Mouse (Mus musculus) heart, postnatal 4 days (tissue): ENCODE measurements around the gene Stra8. TPM values are rescaled to one million over a fixed set of nuclear protein-coding genes. Genes with fewer than 3 reads are reported as not detected.
A peak's percentile ranks its signal among the peaks of the same experiment; 100 is the strongest.

Source experiments
- DNase-seq: peaks from one replicate; pipeline ENCODE4 v3.0.0; 2021
- total RNA-seq, 2 experiments: library from RNA; stranded (reverse); gene quantifications; 2 replicates each; pipeline ENCODE4 v1.2.3; 2021

Gene Stra8
- total RNA-seq, 2 experiments from 2014 or later = not detected

GRCm38 (mm10) chr6:34942446-34942845 lies 22.5 kb downstream of the Stra8 start:
- no peak for DNase-seq

DNA sequence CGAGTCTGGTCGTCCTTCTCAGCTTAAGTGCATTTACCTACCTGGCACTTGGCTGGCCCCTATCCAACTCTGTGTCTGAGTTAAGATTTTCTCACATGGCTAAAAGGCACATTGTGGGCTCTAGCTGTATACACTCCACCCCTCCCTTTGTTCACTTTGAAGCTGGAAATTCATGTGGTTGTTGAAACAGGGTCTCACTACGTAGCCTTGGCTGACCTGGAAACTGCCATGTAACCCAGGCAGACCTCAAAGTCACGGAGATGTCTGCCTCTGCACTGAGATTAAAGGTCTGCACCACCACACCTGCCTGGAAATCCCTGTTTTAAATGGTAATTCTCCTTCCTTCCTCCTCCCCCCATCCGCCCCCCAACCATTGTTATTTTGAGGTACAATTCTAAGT lies 23.5 kb downstream of the Stra8 start:
- DNase-seq = no peak

- no peak for DNase-seq
These were observed 26.6 kb downstream of the Stra8 start for GRCm38 (mm10) chr6:34946486-34947079.

DNA sequence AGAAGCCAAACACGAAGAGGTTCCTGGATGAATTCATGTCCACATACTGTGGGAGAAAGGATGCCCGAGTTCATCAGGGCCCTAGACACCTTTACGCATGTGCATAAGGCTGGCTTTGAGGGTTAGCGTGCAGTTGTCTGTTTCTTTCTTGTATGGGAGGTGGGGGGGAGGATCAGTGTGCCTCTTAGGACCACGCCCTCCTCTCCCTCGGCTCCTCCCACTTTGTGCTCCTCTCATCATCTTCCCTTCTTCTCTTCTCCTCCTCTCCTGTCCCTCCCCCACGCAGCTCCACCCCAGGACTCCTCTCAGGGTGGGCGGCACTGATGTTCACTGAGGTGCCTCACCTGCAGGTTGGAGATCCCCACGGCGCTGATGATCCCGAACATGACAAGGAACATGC lies 28.5 kb downstream of the Stra8 start:
- DNase-seq = no peak

- DNase-seq = no peak
These were observed 31.6 kb downstream of the Stra8 start for GRCm38 (mm10) chr6:34951518-34951917.

GRCm38 (mm10) chr6:34951956-34952667 lies 32.1 kb downstream of the Stra8 start:
- no peak for DNase-seq

- peak; percentile 18 for DNase-seq
These were observed 35.2 kb downstream of the Stra8 start for GRCm38 (mm10) chr6:34954926-34955861.

- no peak for DNase-seq
These were observed 35.9 kb downstream of the Stra8 start for GRCm38 (mm10) chr6:34955862-34956241.

DNA sequence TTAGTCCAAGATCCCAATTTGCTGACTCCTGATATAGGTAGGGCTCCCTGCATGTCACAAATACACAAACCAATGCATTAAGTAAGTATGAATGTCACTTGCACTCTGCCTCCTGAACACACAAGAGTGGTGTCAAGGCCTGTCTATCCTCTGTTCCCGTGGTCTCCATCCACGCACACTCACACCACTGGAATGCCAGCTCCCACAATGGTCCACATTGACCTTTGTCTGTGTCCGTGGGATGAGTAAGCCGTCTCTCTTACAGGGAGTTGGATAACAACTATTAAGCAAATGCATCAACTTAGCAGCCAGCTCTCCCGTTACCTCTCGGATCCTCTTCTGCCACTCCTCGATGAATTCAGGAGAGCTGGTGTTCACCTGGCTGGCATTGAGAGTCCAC lies 39.2 kb downstream of the Stra8 start:
- no peak for DNase-seq

GRCm38 (mm10) chr6:34964550-34964949 lies 44.6 kb downstream of the Stra8 start:
- no peak for DNase-seq

- no peak for DNase-seq
These were observed 46.0 kb downstream of the Stra8 start for GRCm38 (mm10) chr6:34965819-34966539.

DNA sequence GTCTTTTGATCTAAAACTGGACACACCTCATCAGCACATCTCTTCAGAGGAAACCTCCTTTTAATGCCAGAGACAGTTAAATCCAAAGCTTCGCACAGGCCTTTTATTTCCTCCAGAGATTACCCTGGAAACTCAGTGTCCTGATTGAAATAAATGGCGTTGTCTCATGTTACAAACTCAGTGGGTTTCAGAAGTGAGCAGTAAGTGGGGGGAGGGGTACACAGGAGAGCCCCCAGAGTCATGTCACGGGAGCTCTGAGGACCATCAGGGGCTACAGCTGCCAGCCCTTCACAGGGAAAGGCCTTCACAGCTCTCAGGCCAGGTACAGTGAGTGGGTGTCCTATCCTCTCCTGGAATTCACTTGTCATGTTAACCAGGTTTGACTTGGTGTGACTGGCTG lies 51.2 kb downstream of the Stra8 start:
- DNase-seq = no peak

DNA sequence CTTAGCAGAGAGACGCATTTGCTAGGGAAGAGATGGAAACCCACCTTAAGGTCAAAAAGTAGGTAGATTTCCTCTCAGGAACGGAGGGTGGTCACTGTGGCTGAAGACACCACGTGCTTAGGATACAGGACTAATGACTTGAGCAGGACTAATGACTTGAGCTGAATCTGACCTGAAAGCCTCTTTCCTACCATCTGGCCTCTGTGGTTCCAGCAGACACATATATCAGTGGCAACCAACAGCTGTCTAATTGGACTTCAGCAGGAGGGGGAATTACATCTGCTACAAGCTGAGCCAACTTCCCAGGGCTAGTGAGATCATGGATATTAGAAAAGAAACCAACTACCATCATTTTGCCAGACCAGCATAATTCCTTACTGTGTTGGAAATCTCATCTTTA lies 59.3 kb downstream of the Stra8 start:
- no peak for DNase-seq

DNA sequence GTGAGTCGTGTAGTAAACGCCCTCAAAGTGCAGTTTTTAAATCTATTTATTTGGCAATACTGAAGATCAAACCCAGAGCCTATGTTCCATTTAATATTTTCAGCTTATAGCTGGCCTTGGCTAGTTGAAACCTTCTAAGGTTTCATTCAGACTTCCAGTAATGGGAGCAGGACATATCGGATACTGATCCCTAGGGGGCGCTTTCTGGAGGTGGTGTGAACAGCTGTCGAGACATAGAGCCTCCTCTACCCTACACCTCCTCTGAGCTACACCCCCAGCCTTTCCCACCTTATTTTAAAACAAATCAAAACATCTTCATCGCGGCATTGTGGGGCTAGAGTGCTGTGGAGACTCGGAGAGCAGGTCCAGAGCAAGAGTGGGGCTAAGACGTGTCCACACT lies 60.7 kb downstream of the Stra8 start:
- DNase-seq = no peak

DNA sequence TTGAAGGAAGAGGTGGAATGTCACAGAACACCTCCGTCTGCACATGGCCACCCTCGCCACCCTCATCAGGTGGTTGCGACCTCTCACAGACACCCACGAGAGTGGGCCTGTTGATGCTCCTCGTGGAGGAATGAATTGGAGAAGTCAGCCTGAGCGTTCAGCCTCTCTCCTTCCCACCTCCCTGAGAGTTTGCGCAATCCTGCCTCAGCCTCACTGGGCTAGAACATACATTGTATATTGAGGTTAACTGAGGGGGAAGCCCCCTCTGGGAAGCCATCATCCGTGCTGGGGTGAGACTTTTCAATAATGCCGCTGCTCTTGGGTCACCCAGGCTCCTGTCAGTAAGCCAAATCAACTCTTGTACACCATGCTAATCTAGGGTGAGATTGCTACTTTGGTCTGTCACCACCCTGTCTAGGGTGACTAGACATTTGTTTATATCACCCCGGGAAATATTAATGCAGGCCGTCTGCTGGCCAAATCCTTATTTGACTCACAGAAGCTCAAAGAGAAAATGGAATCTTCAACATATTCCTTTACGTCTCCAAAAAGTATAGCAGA lies 67.2 kb downstream of the Stra8 start:
- no peak for DNase-seq

- no peak for DNase-seq
These were observed 68.3 kb downstream of the Stra8 start, which contains the start of gene Slc23a4 for GRCm38 (mm10) chr6:34988081-34988761. Gene Slc23a4, minus strand, starts transcription at chr6:34988404.

Other genes starting within 250 kb of the Stra8 start
- 1 to 10 TPM; 6.9 to 7.5 TPM for gene Agbl3, start 139.7 kb upstream of the Stra8 start, total RNA-seq
- 10 to 100 TPM in 1 of 2 experiments, 1 to 10 TPM in 1; 4.6 to 10.6 TPM for gene Tmem140, start 57.0 kb upstream of the Stra8 start, total RNA-seq
- gene Cyren, start 42.1 kb upstream of the Stra8 start, total RNA-seq = 1 to 10 TPM; 5.5 to 6.7 TPM
- 10 to 100 TPM; 19.1 to 22.7 TPM for gene Wdr91, start 9.3 kb upstream of the Stra8 start, total RNA-seq
- gene Slc23a4, start 68.2 kb downstream of the Stra8 start, total RNA-seq = under 1 TPM; 0.45 to 0.83 TPM
- gene Cnot4, start 213.6 kb downstream of the Stra8 start, total RNA-seq = 10 to 100 TPM; 22.2 to 24.7 TPM